Mouse (Mus musculus): ENCODE measurements around the gene Casz1.

The Casz1 gene

GRCm38 (mm10) chr4:148804137-148804779 is at the start of gene Casz1:
Gene Casz1 (plus strand): TSS chr4:148804429.
- in situ Hi-C loops (cut with MboI; ENCODE audit: low sequenced_read_pairs) = no loop called here

- in situ Hi-C loops (cut with MboI; ENCODE audit: low sequenced_read_pairs) = no loop called here
Observed at GRCm38 (mm10) chr4:148758863-148759262, 45.4 kb upstream of the Casz1 start.

GRCm38 (mm10) chr4:148760152-148760551 is 44.1 kb upstream of the Casz1 start:
- in situ Hi-C loops (cut with MboI; ENCODE audit: low sequenced_read_pairs) = no loop called here

GRCm38 (mm10) chr4:148766021-148766775 is 38.0 kb upstream of the Casz1 start:
- in situ Hi-C loops (cut with MboI; ENCODE audit: low sequenced_read_pairs) = no loop called here

- in situ Hi-C loops (cut with MboI; ENCODE audit: low sequenced_read_pairs) = no loop called here
Observed at GRCm38 (mm10) chr4:148767655-148768305, 36.4 kb upstream of the Casz1 start.

GRCm38 (mm10) chr4:148768649-148769048 is 35.6 kb upstream of the Casz1 start:
- in situ Hi-C loops (cut with MboI; ENCODE audit: low sequenced_read_pairs) = no loop called here

GRCm38 (mm10) chr4:148770582-148771408 is 33.4 kb upstream of the Casz1 start:
- in situ Hi-C loops (cut with MboI; ENCODE audit: low sequenced_read_pairs) = no loop called here

GRCm38 (mm10) chr4:148771409-148771929 is 32.8 kb upstream of the Casz1 start:
- in situ Hi-C loops (cut with MboI; ENCODE audit: low sequenced_read_pairs) = no loop called here

- in situ Hi-C loops (cut with MboI; ENCODE audit: low sequenced_read_pairs) = no loop called here
Observed at GRCm38 (mm10) chr4:148772658-148773057, 31.6 kb upstream of the Casz1 start.

- in situ Hi-C loops (cut with MboI; ENCODE audit: low sequenced_read_pairs) = no loop called here
Observed at GRCm38 (mm10) chr4:148774036-148774435, 30.2 kb upstream of the Casz1 start.

GRCm38 (mm10) chr4:148775476-148776269 is 28.6 kb upstream of the Casz1 start:
- in situ Hi-C loops (cut with MboI; ENCODE audit: low sequenced_read_pairs) = no loop called here

GRCm38 (mm10) chr4:148780097-148780621 is 24.1 kb upstream of the Casz1 start:
- in situ Hi-C loops (cut with MboI; ENCODE audit: low sequenced_read_pairs) = no loop called here

- in situ Hi-C loops (cut with MboI; ENCODE audit: low sequenced_read_pairs) = no loop called here
Observed at GRCm38 (mm10) chr4:148781516-148781915, 22.7 kb upstream of the Casz1 start.

GRCm38 (mm10) chr4:148782880-148783279 is 21.3 kb upstream of the Casz1 start:
- in situ Hi-C loops (cut with MboI; ENCODE audit: low sequenced_read_pairs) = no loop called here

GRCm38 (mm10) chr4:148783760-148784159 is 20.5 kb upstream of the Casz1 start:
- in situ Hi-C loops (cut with MboI; ENCODE audit: low sequenced_read_pairs) = no loop called here

GRCm38 (mm10) chr4:148785053-148785567 is 19.1 kb upstream of the Casz1 start:
- in situ Hi-C loops (cut with MboI; ENCODE audit: low sequenced_read_pairs) = no loop called here

GRCm38 (mm10) chr4:148785995-148786394 is 18.2 kb upstream of the Casz1 start:
- in situ Hi-C loops (cut with MboI; ENCODE audit: low sequenced_read_pairs) = no loop called here

- in situ Hi-C loops (cut with MboI; ENCODE audit: low sequenced_read_pairs) = no loop called here
Observed at GRCm38 (mm10) chr4:148790940-148791339, 13.3 kb upstream of the Casz1 start.

GRCm38 (mm10) chr4:148795038-148795437 is 9.2 kb upstream of the Casz1 start:
- in situ Hi-C loops (cut with MboI; ENCODE audit: low sequenced_read_pairs) = no loop called here

All from CH12F3 (cell line).